Mouse (Mus musculus) midbrain, embryonic 13.5 days (tissue): ENCODE measurements around the gene Tnf. TPM values are rescaled to one million over a fixed set of nuclear protein-coding genes. Genes with fewer than 3 reads are reported as not detected.
"Not testable (repeated sequence)": the region's sequence is repeated elsewhere in the genome, so short reads cannot be mapped to it uniquely, and the experiment has no call there.

ENCODE experiments used
- ATAC-seq: fragments of 200-750 bp; cut with Nextera tagmentation; 2 replicates; pipeline ENCODE4 v1.8.0; 2017; ENCODE audit warnings: mild to moderate bottlenecking, moderate TSS enrichment, moderate library complexity
- H3K27ac ChIP-seq: fragments of 300-500 bp; sonication (generic); 2 replicates; pipeline ENCODE4 v1.5.1; 2015; ENCODE audit warnings: inconsistent platforms, mild to moderate bottlenecking, moderate library complexity
- H3K27me3 ChIP-seq: fragments of 300-500 bp; sonication (generic); 2 replicates; pipeline ENCODE4 v1.6.1; 2015; ENCODE audit warnings: mild to moderate bottlenecking, inconsistent platforms
- H3K36me3 ChIP-seq: fragments of 300-500 bp; sonication (generic); 2 replicates; pipeline ENCODE4 v1.6.1; 2015; ENCODE audit warnings: mild to moderate bottlenecking, inconsistent platforms
- H3K4me1 ChIP-seq: fragments of 300-500 bp; sonication (generic); replicated peaks from 2 replicates; pipeline ENCODE4 v1.6.1; 2015; ENCODE audit warnings: inconsistent platforms
- H3K4me2 ChIP-seq: fragments of 300-500 bp; sonication (generic); replicated peaks from 2 replicates; pipeline ENCODE4 v1.6.1; 2015; ENCODE audit warnings: moderate library complexity, mild to moderate bottlenecking, inconsistent platforms
- H3K4me3 ChIP-seq: fragments of 300-500 bp; sonication (generic); replicated peaks from 2 replicates; pipeline ENCODE4 v1.5.1; 2015; ENCODE audit warnings: mild to moderate bottlenecking, inconsistent platforms
- H3K9ac ChIP-seq: fragments of 300-500 bp; sonication (generic); replicated peaks from 2 replicates; pipeline ENCODE4 v1.6.1; 2015; ENCODE audit warnings: mild to moderate bottlenecking, inconsistent platforms
- H3K9me3 ChIP-seq: fragments of 300-500 bp; sonication (generic); 2 replicates; pipeline ENCODE4 v1.6.1; 2016; ENCODE audit warnings: mild to moderate bottlenecking, inconsistent platforms
- WGBS: fragments of 180-500 bp; shearing (Covaris S2); methylation state at CpG from one replicate; pipeline ENCODE4 v1.1.7; 2015; 5-methylcytosine and 5-hydroxymethylcytosine counted together
- polyA plus RNA-seq: library from polyadenylated mRNA; unstranded; fragments of >200 nt; fragmentation: Nextera tagmentation; extraction: Ambion mirVana; gene quantifications from 2 replicates; pipeline ENCODE4 v1.2.1, GENCODE M21; 2015

The Tnf gene
- polyA plus RNA-seq, 1 experiment from 2014 or later, result not detected

GRCm38 (mm10) chr17:35241305-35242014 lies 39.7 kb upstream of the Tnf start, which contains the start of gene Ddx39b:
Ddx39b (plus strand) TSS chr17:35241746.
- peak within 1 kb of the TSS; percentile 87 for H3K4me2 ChIP-seq
- WGBS, result under 1% methylated on average over 69 of the region's 69 CpGs
- peak within 1 kb of the TSS; percentile 99 for H3K27ac ChIP-seq
- peak within 1 kb of the TSS; percentile 100 for H3K9ac ChIP-seq
- no peaks in the 10 kb centered on the region for H3K9me3 ChIP-seq
- peak within 1 kb of the TSS; percentile 96 for H3K4me3 ChIP-seq
- no peaks in the 10 kb centered on the region for H3K27me3 ChIP-seq
- peaks cover 31% of the 10 kb centered on the region for H3K36me3 ChIP-seq
- ATAC-seq, result peak; percentile 91
- H3K4me1 ChIP-seq, result peaks cover 54% of the 10 kb centered on the region

DNA sequence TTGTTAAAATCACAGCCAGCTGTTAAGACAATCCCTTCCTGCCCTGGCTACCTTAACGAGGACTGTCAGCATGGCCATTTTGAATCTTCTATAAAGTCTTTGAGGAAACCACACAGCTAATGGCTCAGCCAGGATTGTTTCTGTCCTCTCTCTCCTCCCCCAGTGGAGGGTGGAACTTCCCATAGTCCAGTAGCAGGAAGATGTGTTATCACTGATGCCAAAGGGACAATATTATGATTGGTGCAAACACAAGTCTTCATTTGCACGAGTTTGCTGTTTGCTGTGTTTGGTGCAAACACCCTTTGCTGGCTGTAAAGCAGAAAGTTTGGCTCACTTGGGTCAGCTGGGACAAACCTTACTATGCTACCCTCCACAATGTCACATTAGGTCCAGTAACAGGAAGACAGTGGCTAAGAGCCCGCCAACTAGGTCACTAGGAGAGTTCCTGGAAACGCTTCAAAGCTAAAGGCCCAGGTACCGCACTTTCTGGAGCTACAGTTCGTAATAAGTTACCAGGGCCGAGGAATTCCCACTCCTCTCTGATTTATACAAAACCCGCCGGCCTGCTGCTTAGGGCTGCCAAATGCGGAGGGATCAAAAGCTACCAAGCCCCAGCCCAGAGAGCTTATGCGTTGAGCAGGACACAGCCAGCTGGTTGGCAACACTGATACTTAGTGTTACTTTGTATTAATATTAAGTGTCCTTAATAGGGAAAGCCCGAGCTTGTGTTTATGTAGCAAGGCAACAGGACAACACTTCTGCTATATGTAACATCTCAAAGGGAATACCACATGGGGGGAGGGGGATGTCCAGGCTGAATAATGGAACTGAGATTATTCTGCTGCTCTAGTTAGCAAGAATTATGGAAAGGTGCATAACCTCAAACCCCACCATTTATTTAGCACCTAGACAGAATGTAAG lies 38.8 kb upstream of the Tnf start:
- Histone ChIP-seq H3K4me1 (peaks cover 47% of the 10 kb centered on the region), H3K9me3 (no peaks in the 10 kb centered on the region), H3K4me2 (peak overlapping the region; percentile 87), H3K4me3 (peak overlapping the region; percentile 96), H3K27ac (peak overlapping the region; percentile 99), H3K9ac (peak overlapping the region; percentile 100), H3K36me3 (peaks cover 23% of the 10 kb centered on the region), H3K27me3 (no peaks in the 10 kb centered on the region)
- peak; percentile 0; the same call in 1 of the 2 replicates for ATAC-seq
- WGBS, result 31% methylated on average over 12 of the region's 12 CpGs

GRCm38 (mm10) chr17:35239700-35240099 lies 37.9 kb upstream of the Tnf start:
- Histone ChIP-seq H3K36me3 (peaks cover 13% of the 10 kb centered on the region), H3K4me1 (peaks cover 43% of the 10 kb centered on the region), H3K27ac (no peak overlapping the region), H3K4me2 (no peak overlapping the region), H3K27me3 (no peaks in the 10 kb centered on the region), H3K9ac (no peak overlapping the region), H3K4me3 (no peak overlapping the region), H3K9me3 (no peaks in the 10 kb centered on the region)
- 87% methylated on average over 5 of the region's 5 CpGs for WGBS
- ATAC-seq, result no peak

GRCm38 (mm10) chr17:35237504-35237903 lies 35.7 kb upstream of the Tnf start:
- Histone ChIP-seq H3K9me3 (no peaks in the 10 kb centered on the region), H3K9ac (peak overlapping the region; percentile 23; the same call in 1 of the 2 replicates), H3K4me3 (peak overlapping the region; percentile 62; the same call in 1 of the 2 replicates), H3K27ac (no peak overlapping the region), H3K27me3 (no peaks in the 10 kb centered on the region), H3K4me1 (peaks cover 38% of the 10 kb centered on the region), H3K36me3 (peaks cover 5% of the 10 kb centered on the region; the same call in 1 of the 2 replicates), H3K4me2 (peak overlapping the region; percentile 96)
- no peak for ATAC-seq
- WGBS, result 92% methylated on average over 12 of the region's 12 CpGs

- Histone ChIP-seq H3K9ac (peak overlapping the region; percentile 86), H3K4me3 (peak overlapping the region; percentile 62), H3K4me2 (peak overlapping the region; percentile 96), H3K27me3 (no peaks in the 10 kb centered on the region), H3K36me3 (peaks cover 5% of the 10 kb centered on the region; the same call in 1 of the 2 replicates), H3K4me1 (peaks cover 38% of the 10 kb centered on the region), H3K27ac (peak overlapping the region; percentile 95), H3K9me3 (no peaks in the 10 kb centered on the region)
- WGBS, result 79% methylated on average over 9 of the region's 9 CpGs
- no peak for ATAC-seq
These were observed 35.2 kb upstream of the Tnf start for GRCm38 (mm10) chr17:35236996-35237395.

GRCm38 (mm10) chr17:35236390-35236746 lies 34.6 kb upstream of the Tnf start:
- Histone ChIP-seq H3K9me3 (no peaks in the 10 kb centered on the region), H3K27me3 (no peaks in the 10 kb centered on the region), H3K4me2 (peak overlapping the region; percentile 96), H3K27ac (peak overlapping the region; percentile 95), H3K36me3 (peaks cover 5% of the 10 kb centered on the region; the same call in 1 of the 2 replicates), H3K9ac (peak overlapping the region; percentile 86), H3K4me1 (peaks cover 42% of the 10 kb centered on the region), H3K4me3 (peak overlapping the region; percentile 62)
- ATAC-seq, result peak; percentile 83
- WGBS, result 2% methylated on average over 18 of the region's 18 CpGs

GRCm38 (mm10) chr17:35235614-35236389 lies 34.0 kb upstream of the Tnf start, which contains the start of gene Nfkbil1:
Nfkbil1 (minus strand) TSS chr17:35235792.
- H3K4me1 ChIP-seq, result peaks cover 40% of the 10 kb centered on the region

DNA sequence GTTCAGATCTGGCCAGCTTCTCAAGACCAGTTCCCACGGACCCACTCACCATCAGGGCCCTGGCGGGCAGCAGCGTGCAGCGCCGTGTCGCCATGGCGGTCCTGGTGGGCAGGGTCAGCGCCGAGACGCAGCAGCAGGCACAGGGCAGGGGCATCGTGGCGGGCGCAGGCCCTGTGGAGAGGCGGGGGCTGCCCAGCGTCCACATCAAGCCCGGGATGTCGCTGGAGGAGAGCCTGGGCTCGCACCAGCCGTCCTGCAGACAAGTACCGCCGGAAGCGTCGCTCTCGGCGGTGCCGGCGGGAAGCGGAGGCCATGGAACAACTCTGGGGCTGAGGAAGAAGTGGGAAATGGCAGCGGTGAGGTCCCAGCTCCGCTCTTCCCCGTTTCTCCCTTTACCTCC lies 33.1 kb upstream of the Tnf start:
- Histone ChIP-seq H3K9me3 (no peaks in the 10 kb centered on the region), H3K27ac (peak overlapping the region; percentile 95), H3K4me2 (peak overlapping the region; percentile 96), H3K27me3 (no peaks in the 10 kb centered on the region), H3K4me3 (peak overlapping the region; percentile 62), H3K36me3 (peaks cover 16% of the 10 kb centered on the region), H3K4me1 (peaks cover 33% of the 10 kb centered on the region), H3K9ac (peak overlapping the region; percentile 86)
- 8% methylated on average over 31 of the region's 31 CpGs for WGBS
- no peak for ATAC-seq

More at GRCm38 (mm10) chr17:35235614-35236389, 34.0 kb upstream of the Tnf start, which contains the start of gene Nfkbil1:
- Histone ChIP-seq H3K27me3 (no peaks in the 10 kb centered on the region), H3K9me3 (no peaks in the 10 kb centered on the region), H3K4me3 (peak within 1 kb of the TSS; percentile 62), H3K4me2 (peak within 1 kb of the TSS; percentile 96), H3K27ac (peak within 1 kb of the TSS; percentile 95), H3K9ac (peak within 1 kb of the TSS; percentile 86), H3K36me3 (peaks cover 10% of the 10 kb centered on the region)
- under 1% methylated on average over 35 of the region's 35 CpGs for WGBS
- ATAC-seq, result peak; percentile 77

DNA sequence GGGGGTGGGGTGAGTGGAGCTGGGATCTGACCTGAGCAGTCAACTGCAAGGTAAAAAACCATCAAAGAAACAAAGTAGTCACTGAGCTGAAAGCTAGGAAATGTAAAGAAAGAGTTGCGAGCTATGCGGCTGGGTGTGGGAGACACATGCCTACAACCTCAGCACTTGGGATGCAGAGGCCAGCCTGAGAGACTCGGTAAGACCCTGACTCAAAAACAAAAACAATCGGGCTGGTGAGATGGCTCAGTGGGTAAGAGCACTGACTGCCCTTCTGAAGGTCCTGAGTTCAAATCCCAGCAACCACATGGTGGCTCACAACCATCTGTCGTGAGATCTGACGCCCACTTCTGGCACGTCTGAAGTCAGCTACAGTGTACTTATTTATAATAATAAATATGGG lies 32.3 kb upstream of the Tnf start:
- Histone ChIP-seq H3K4me1 (peaks cover 33% of the 10 kb centered on the region), H3K36me3 (peaks cover 25% of the 10 kb centered on the region), H3K4me2 (peak overlapping the region; percentile 96), H3K4me3 (peak overlapping the region; percentile 62; the same call in 1 of the 2 replicates)
- not testable (repeated sequence) for H3K27me3 ChIP-seq, H3K9me3 ChIP-seq, H3K27ac ChIP-seq, ATAC-seq, H3K9ac ChIP-seq
- 88% methylated on average over 7 of the region's 7 CpGs for WGBS

DNA sequence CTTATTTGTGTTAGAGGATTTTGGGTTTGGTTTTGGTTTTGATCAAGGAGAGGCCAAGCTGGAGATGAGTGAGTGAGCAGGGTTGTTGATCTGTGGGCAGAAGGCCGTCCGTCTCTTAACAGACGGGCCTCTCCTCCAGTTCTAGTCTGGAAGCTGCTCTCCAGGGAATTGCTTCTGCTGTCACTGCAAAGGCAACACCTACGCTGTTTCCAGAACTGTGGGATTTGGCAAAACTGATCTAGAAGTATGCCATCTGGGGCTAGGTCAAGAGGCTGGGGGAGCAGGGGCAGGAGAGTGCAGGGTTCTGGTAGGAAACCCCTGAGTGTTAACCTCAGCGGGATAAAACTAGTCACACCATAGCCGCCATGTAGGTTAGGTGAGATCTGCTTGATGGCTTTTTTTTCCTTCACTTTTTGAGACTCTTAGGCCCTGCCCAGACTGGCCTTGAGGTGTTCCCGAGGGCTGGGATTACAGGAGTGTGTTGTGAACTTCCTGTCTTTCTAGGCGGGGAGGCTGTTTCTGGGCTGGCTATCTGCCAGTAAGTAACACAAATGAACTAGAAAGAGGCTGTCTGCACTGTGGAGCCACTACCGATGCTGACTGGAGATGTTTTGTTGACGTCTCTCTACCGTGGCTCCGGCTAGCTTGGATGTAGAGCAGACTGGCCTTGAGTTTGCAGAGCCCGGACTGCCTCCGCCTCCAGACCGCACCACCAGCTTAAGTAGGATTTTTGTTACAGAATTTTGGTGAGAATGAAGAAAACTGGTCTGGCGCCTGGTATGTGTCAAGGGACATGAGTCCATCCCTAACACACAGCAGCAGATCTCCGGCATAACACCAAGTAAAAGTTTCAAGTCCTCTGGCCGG lies 31.5 kb upstream of the Tnf start, which contains the start of gene Atp6v1g2:
TSS of gene Atp6v1g2 (plus strand) at position 547 of the 867 bp plus-strand sequence.
- H3K36me3 ChIP-seq, result peaks cover 32% of the 10 kb centered on the region
- H3K9ac ChIP-seq, result peak within 1 kb of the TSS; percentile 86
- H3K27me3 ChIP-seq, result no peaks in the 10 kb centered on the region
- no peak for ATAC-seq
- WGBS, result 85% methylated on average over 18 of the region's 18 CpGs
- peaks cover 33% of the 10 kb centered on the region for H3K4me1 ChIP-seq
- H3K27ac ChIP-seq, result peak within 1 kb of the TSS; percentile 95; the same call in 1 of the 2 replicates
- H3K4me2 ChIP-seq, result peak within 1 kb of the TSS; percentile 96
- no peaks in the 10 kb centered on the region for H3K9me3 ChIP-seq
- peak within 1 kb of the TSS; percentile 62 for H3K4me3 ChIP-seq
